Mouse (Mus musculus) lung, embryonic 14.5 days (tissue): ENCODE data around the gene Rreb1. TPM values are rescaled to one million over a fixed set of nuclear protein-coding genes. Genes with fewer than 3 reads are reported as not detected.
A peak's percentile ranks its signal among the peaks of the same experiment; 100 is the strongest.

Experiments used
- ATAC-seq: fragments of 200-750 bp; cut with Nextera tagmentation; 2 replicates; pipeline ENCODE4 v1.8.0; 2017; ENCODE audit warnings: mild to moderate bottlenecking, moderate TSS enrichment, moderate library complexity; ENCODE audit not compliant: insufficient read depth
- DNase-seq: peaks from one replicate; pipeline ENCODE4 v3.0.0-alpha.2; 2015
- H3K27ac ChIP-seq: fragments of 300-500 bp; sonication (generic); 2 replicates; pipeline ENCODE4 v1.5.1; 2014; ENCODE audit warnings: low read depth, mild to moderate bottlenecking, moderate library complexity
- H3K27me3 ChIP-seq: fragments of 300-500 bp; sonication (generic); 2 replicates; pipeline ENCODE4 v1.6.1; 2014; ENCODE audit warnings: low read length, control low read depth; ENCODE audit not compliant: insufficient read depth
- H3K36me3 ChIP-seq: fragments of 300-500 bp; sonication (generic); 2 replicates; pipeline ENCODE4 v1.6.1; 2014; ENCODE audit warnings: control low read depth; ENCODE audit not compliant: insufficient read depth
- H3K4me1 ChIP-seq: fragments of 300-500 bp; sonication (generic); 2 replicates; pipeline ENCODE4 v1.6.1; 2014; ENCODE audit warnings: antibody characterized with exemption, control low read depth; ENCODE audit not compliant: insufficient read depth
- H3K4me2 ChIP-seq: fragments of 300-500 bp; sonication (generic); 2 replicates; pipeline ENCODE4 v1.6.1; 2014; ENCODE audit warnings: mild to moderate bottlenecking
- H3K4me3 ChIP-seq: fragments of 300-500 bp; sonication (generic); 2 replicates; pipeline ENCODE4 v1.5.1; 2014; ENCODE audit warnings: low read depth, low read length
- H3K9ac ChIP-seq: fragments of 300-500 bp; sonication (generic); 2 replicates; pipeline ENCODE4 v1.6.1; 2014
- H3K9me3 ChIP-seq: fragments of 300-500 bp; sonication (generic); 2 replicates; pipeline ENCODE4 v1.6.1; 2016; ENCODE audit warnings: low read depth, low read length, control low read depth
- CTCF ChIP-seq: IDR thresholded peaks from 2 replicates; pipeline ENCODE4 v1.5.1; 2016; ENCODE audit warnings: antibody characterized with exemption, low read depth
- WGBS: fragments of 180-500 bp; shearing (Covaris S2); extraction: QIAGEN DNeasy Blood & Tissue Kit; methylation state at CpG from one replicate; pipeline ENCODE4 v1.1.7; 2014; 5-methylcytosine and 5-hydroxymethylcytosine counted together
- polyA plus RNA-seq: library from polyadenylated mRNA; unstranded; fragments of >200 nt; fragmentation: Nextera tagmentation; extraction: Ambion mirVana; gene quantifications from 2 replicates; pipeline ENCODE4 v1.2.1, GENCODE M21; 2014

Rreb1 gene
- polyA plus RNA-seq, 1 experiment from 2014 or later: 22.5 TPM

- WGBS: 71% methylated on average over 7 of the region's 7 CpGs
- ATAC-seq (no peak), DNase-seq (no peak)
- Histone ChIP-seq H3K4me3 (no peak overlapping the region), H3K9me3 (no peaks in the 10 kb centered on the region), H3K4me1 (no peaks in the 10 kb centered on the region), H3K9ac (no peak overlapping the region), H3K27ac (no peak overlapping the region), H3K27me3 (0 out of 2 replicates have a peak, but pooled peaks cover 3% of the 10 kb centered on the region), H3K36me3 (no peaks in the 10 kb centered on the region), H3K4me2 (no peak overlapping the region)
- no peak for TF ChIP-seq CTCF
These were observed 30.7 kb upstream of the Rreb1 start for GRCm38 (mm10) chr13:37747504-37747903.

DNA sequence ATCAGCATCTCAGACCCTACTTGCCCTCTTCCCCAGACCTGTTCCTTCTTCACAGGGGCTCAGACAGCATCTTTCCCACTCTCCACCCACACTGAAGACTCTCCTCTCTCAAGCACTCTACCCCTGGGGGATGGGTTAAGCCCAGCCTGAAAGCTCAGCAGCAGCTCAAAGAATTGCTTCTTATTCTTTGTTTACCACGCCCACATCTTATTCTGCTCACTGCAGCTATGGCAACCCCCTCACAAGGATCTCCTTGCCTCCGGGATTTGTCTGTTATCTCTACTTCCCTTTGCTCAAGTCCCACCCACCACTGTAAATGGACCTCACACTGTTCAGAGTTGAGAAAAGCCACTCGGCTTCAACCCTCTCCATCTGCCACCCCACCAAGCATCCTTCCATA is 28.7 kb upstream of the Rreb1 start:
- no peak for TF ChIP-seq CTCF
- H3K4me2 ChIP-seq: no peak overlapping the region
- H3K9me3 ChIP-seq: no peaks in the 10 kb centered on the region
- no peak overlapping the region for H3K9ac ChIP-seq
- peak; percentile 57 for DNase-seq
- 0 out of 2 replicates have a peak, but pooled peaks cover 3% of the 10 kb centered on the region for H3K27me3 ChIP-seq
- no peaks in the 10 kb centered on the region for H3K36me3 ChIP-seq
- H3K27ac ChIP-seq: no peak overlapping the region
- ATAC-seq: peak; percentile 73
- H3K4me1 ChIP-seq: no peaks in the 10 kb centered on the region
- WGBS: 14% methylated on average over 3 of the region's 3 CpGs
- no peak overlapping the region for H3K4me3 ChIP-seq

DNA sequence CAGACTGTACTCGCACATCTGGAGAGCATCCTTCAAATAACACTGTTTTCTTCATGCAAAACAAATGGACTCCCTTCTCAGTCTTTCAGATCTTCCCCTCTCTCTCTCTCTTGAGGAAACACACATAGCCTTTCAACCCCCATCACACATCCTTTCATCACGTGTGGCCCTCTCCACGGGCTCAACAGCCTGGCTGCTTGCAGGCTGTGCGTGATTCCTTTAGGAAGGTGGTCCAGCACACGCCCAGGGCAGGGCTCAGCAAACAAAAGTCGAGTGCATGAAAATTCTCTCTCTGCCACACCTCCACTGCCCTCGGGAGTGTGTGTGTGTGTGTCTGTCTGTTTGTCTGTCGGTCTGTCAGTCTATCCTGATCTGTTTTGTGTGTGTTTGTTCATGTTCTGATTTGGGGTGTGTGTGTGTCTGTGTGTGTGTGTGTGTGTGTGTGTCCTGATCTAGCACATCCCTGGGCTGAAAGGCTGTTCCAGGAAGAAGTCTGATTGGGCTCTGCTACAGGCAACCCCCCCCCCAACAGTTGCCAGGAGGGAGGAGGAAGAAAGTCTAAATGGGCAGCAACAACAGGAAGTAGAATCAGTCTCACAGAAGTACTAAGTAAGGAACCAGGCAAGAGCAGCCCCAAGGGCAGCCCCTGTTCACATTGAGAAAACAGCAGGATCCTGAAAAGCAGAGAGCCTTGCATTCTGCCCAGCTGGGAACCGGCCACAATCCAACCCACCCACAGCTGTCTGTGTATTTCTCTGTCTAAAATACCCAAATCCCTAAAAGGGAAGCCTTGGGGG is 26.8 kb upstream of the Rreb1 start:
- no peaks in the 10 kb centered on the region for H3K9me3 ChIP-seq
- DNase-seq (peak; percentile 46), ATAC-seq (0 out of 2 replicates have a peak, but pooled peaks have one; percentile 46)
- H3K4me3 ChIP-seq: no peak overlapping the region
- no peak for TF ChIP-seq CTCF
- 0 out of 2 replicates have a peak, but pooled peaks cover 3% of the 10 kb centered on the region for H3K27me3 ChIP-seq
- H3K27ac ChIP-seq: peak overlapping the region; percentile 5; the same call in 1 of the 2 replicates
- no peaks in the 10 kb centered on the region for H3K36me3 ChIP-seq
- 20% methylated on average over 9 of the region's 9 CpGs for whole genome bisulfite sequencing
- no peaks in the 10 kb centered on the region for H3K4me1 ChIP-seq
- H3K9ac ChIP-seq: no peak overlapping the region
- H3K4me2 ChIP-seq: no peak overlapping the region

GRCm38 (mm10) chr13:37759341-37760012 is 18.7 kb upstream of the Rreb1 start:
- TF ChIP-seq CTCF: no peak
- H3K4me1 ChIP-seq: no peaks in the 10 kb centered on the region
- no peak overlapping the region for H3K4me2 ChIP-seq
- no peak overlapping the region for H3K4me3 ChIP-seq
- no peak for DNase-seq
- H3K27ac ChIP-seq: no peak overlapping the region
- H3K27me3 ChIP-seq: no peaks in the 10 kb centered on the region
- WGBS: 77% methylated on average over 10 of the region's 10 CpGs
- H3K9me3 ChIP-seq: no peaks in the 10 kb centered on the region
- no peak overlapping the region for H3K9ac ChIP-seq
- no peaks in the 10 kb centered on the region for H3K36me3 ChIP-seq
- ATAC-seq: no peak

DNA sequence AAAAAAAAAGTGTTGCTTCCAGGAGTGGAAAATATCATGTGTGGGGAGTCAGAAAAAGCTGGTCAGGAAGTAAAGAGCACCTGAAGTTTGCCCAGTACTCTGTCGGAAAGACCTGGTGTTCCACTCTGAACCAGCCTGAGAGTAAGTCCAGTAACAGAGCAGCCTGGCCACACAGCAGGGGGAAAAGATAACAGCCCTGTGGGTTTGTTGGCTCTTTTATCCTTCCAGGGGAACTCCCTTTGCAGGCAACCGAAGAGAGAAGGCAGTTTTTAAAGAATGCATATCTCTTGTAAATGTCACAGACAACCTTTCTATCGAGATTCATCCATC is 18.2 kb upstream of the Rreb1 start:
- Histone ChIP-seq H3K4me1 (no peaks in the 10 kb centered on the region), H3K27me3 (no peaks in the 10 kb centered on the region), H3K4me2 (no peak overlapping the region), H3K4me3 (no peak overlapping the region), H3K9ac (no peak overlapping the region), H3K9me3 (no peaks in the 10 kb centered on the region), H3K36me3 (no peaks in the 10 kb centered on the region), H3K27ac (no peak overlapping the region)
- ATAC-seq (no peak), DNase-seq (no peak)
- TF ChIP-seq CTCF: no peak
- 24% methylated on average over 3 of the region's 3 CpGs for WGBS

DNA sequence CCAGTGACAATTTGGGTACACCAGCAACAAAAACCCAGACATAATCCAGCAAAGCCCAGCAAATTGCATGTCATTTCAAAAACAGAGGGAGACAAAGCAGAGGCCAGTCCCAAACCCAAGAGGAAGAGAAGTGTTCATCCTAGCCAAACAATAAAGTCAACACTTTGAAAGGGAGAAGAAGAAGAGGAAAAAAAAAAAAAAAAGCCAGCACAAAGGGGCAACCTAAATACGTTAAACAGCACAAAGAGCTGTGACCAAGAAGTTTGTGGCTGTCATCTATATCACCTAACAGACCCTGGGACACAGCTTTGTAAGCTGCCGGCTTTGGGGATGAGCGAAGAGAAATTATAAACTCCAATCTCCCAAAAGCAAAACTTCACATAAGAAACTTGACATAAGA is 17.8 kb upstream of the Rreb1 start:
- Histone ChIP-seq H3K4me2 (no peak overlapping the region), H3K9ac (no peak overlapping the region), H3K4me1 (no peaks in the 10 kb centered on the region), H3K27ac (no peak overlapping the region), H3K27me3 (no peaks in the 10 kb centered on the region), H3K9me3 (no peaks in the 10 kb centered on the region), H3K36me3 (no peaks in the 10 kb centered on the region), H3K4me3 (no peak overlapping the region)
- ATAC-seq (no peak), DNase-seq (no peak)
- TF ChIP-seq CTCF: no peak
- WGBS: 64% methylated on average over 3 of the region's 3 CpGs
